Mouse (Mus musculus) small intestine, adult 2 months (tissue): ENCODE data around the gene Plcxd2.

Experiments
- CTCF ChIP-seq: fragments of 200-500 bp; IDR thresholded peaks from 2 replicates; pipeline ENCODE4 v1.5.1; 2012; ENCODE audit warnings: low read depth, mild to moderate bottlenecking, control low read depth, inconsistent platforms, low read length, moderate library complexity, mixed read lengths; ENCODE audit not compliant: insufficient replicate concordance, insufficient read length; ENCODE audit errors: extremely low read depth
- POLR2A ChIP-seq: fragments of 200-500 bp; IDR thresholded peaks from 2 replicates; pipeline ENCODE4 v1.6.1; 2012; ENCODE audit warnings: low read depth, mild to moderate bottlenecking, control low read depth, inconsistent platforms, low read length, moderate library complexity

- no peak for TF ChIP-seq CTCF
- TF ChIP-seq POLR2A: no peak
Measured at GRCm38 (mm10) chr16:46036261-46036660, 26.2 kb upstream of the Plcxd2 start.
